Mouse (Mus musculus) CH12.LX (cell line): ENCODE measurements around the gene Samd4.

Experiments used
- CHD2 ChIP-seq: IDR thresholded peaks from 2 replicates; pipeline ENCODE4 v1.6.1; 2011; ENCODE audit warnings: low read length, improper control_type of control experiment
- CTCF ChIP-seq, 2 experiments: IDR thresholded peaks in 1 of 2; conservative IDR thresholded peaks in 1 of 2; 2 replicates each; pipeline ENCODE4 v1.5.1; 2011 to 2012; ENCODE audit warnings: low read depth in 2 of 2, low read length in 2 of 2, improper control_type of control experiment in 1 of 2, inconsistent platforms in 1 of 2, mild to moderate bottlenecking in 1 of 2, moderate library complexity in 1 of 2
- ELF1 ChIP-seq: IDR thresholded peaks from 2 replicates; pipeline ENCODE4 v1.6.1; 2014; ENCODE audit warnings: low read depth, mild to moderate bottlenecking, inconsistent platforms, low read length, improper control_type of control experiment
- EP300 ChIP-seq: IDR thresholded peaks from 2 replicates; pipeline ENCODE4 v1.6.1; 2011; ENCODE audit warnings: low read length, improper control_type of control experiment
- MAX ChIP-seq: IDR thresholded peaks from 2 replicates; pipeline ENCODE4 v1.6.1; 2011; ENCODE audit warnings: low read length, improper control_type of control experiment
- MYC ChIP-seq: IDR thresholded peaks from 2 replicates; pipeline ENCODE4 v1.6.1; 2011; ENCODE audit warnings: low read depth, mild to moderate bottlenecking, improper control_type of control experiment, low read length
- POLR2A ChIP-seq: IDR thresholded peaks from 2 replicates; pipeline ENCODE4 v1.6.1; 2011; ENCODE audit warnings: low read depth, mild to moderate bottlenecking, improper control_type of control experiment, low read length
- SIN3A ChIP-seq: IDR thresholded peaks from 2 replicates; pipeline ENCODE4 v1.6.1; 2012; ENCODE audit warnings: low read length, improper control_type of control experiment, inconsistent platforms
- USF1 ChIP-seq: IDR thresholded peaks from 2 replicates; pipeline ENCODE4 v1.6.1; 2014; ENCODE audit warnings: low read depth, mild to moderate bottlenecking, inconsistent platforms, low read length, improper control_type of control experiment
- USF2 ChIP-seq: conservative IDR thresholded peaks from 2 replicates; pipeline ENCODE4 v1.6.1; 2011; ENCODE audit warnings: low read depth, low read length, improper control_type of control experiment
- ZC3H11A ChIP-seq: IDR thresholded peaks from 2 replicates; pipeline ENCODE4 v1.6.1; 2012; ENCODE audit warnings: low read depth, mild to moderate bottlenecking, inconsistent platforms, low read length, improper control_type of control experiment

- no peak for TF ChIP-seq ZC3H11A
- TF ChIP-seq USF2, result no peak
- TF ChIP-seq POLR2A, result no peak
- no peak for TF ChIP-seq CTCF (conservative IDR thresholded peaks at IDR 0.05 in 1 of 2, IDR thresholded peaks at IDR 0.05 in 1 of 2; ENCODE audit: low read depth in 2 of 2, low read length in 2 of 2)
- no peak for TF ChIP-seq SIN3A
- no peak for TF ChIP-seq ELF1
- no peak for TF ChIP-seq MAX
- TF ChIP-seq USF1, result no peak
- TF ChIP-seq CHD2, result no peak
- no peak for TF ChIP-seq EP300
- TF ChIP-seq MYC, result no peak
These were observed 2.2 kb downstream of the Samd4 start for GRCm38 (mm10) chr14:46884701-46885428.
